11 mouse cellular contexts compared by ENCODE assay signal in the genomic region with DNA sequence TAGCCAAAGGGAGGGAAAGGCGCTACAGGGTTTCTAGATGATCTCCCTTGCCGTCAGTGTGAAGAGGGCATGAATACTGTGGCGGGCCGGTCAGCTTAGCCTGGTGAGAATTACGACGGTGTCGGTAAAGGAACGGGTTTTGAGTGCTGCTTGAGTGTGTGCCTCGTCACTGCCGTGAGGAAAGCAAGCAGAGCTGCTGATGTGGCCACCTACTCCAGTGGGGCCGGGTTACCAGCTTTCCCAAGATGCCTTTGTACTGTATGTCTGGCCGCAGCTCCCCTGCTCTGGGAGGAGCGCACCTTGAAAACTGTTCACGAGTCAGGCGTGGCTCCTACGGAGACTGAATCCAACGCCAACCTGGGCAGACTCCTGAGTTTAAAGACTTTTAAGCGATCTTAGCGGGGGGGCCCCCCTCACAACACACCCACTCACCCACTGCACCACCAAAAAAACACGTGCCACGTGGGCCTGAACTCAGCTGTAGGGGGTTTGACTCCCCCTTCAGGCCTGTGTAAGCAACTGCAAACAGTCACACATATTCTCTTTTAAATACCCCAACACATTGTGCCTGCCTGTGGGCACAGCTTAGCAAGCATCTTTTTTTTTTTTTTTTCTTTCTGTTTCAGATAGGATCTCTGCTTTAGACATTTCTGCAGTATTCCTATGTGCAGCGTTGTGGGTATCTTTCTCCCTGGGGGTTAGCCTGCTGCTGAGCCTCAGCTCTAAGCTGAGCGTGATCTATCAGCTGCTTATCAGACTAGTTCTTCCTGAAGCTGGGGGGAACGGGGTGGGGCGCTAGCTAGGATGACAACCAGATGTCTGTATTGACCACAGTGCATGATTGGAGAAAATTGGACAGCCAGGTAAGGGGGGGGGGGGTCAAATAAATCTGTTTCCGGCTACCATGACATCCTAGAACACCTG. TPM values are rescaled to one million over a fixed set of nuclear protein-coding genes. Genes with fewer than 3 reads are reported as not detected.
DNase-seq lines count a peak whose midpoint lies in the region; ATAC-seq and TF ChIP-seq lines count a peak whose summit lies in the region.
"Had no signal": no experiment of that assay in that cellular context is flagged by ENCODE, and none has a peak within 500 bp of the region (broad histone marks: within the 10 kb centered on the region; RNA-seq: fewer than 3 reads in every experiment).

No protein-coding gene starts in this region.

- H3K27ac ChIP-seq in heart, embryonic 13.5 days (replicated peaks), result no peak overlapping the region
- no peak overlapping the region for H3K27ac ChIP-seq in lung, postnatal 0 days (ENCODE audit: low read length)
- H3K27ac ChIP-seq in stomach, embryonic 15.5 days, result no peak overlapping the region
- H3K27ac ChIP-seq in heart, embryonic 10.5 days, result no peak overlapping the region
- H3K27ac ChIP-seq: limb, embryonic 12.5 days had no signal

- H3K4me2 ChIP-seq in heart, embryonic 13.5 days, result no peak overlapping the region
- H3K4me2 ChIP-seq in lung, postnatal 0 days (replicated peaks; ENCODE audit: low read depth, low read length), result no peak overlapping the region
- H3K4me2 ChIP-seq in stomach, embryonic 15.5 days, result no peak overlapping the region
- H3K4me2 ChIP-seq: limb, embryonic 12.5 days had no signal

- H3K27me3 ChIP-seq in heart, embryonic 13.5 days (replicated peaks), result 0 out of 2 replicates have a peak, but pooled peaks cover 4% of the 10 kb centered on the region
- H3K27me3 ChIP-seq in lung, postnatal 0 days (replicated peaks; ENCODE audit: insufficient read depth, low read length), result no peaks in the 10 kb centered on the region
- no peaks in the 10 kb centered on the region for H3K27me3 ChIP-seq in stomach, embryonic 15.5 days (replicated peaks)
- H3K27me3 ChIP-seq in heart, embryonic 10.5 days (ENCODE audit: insufficient read depth, poor library complexity, severe bottlenecking), result peaks cover 10% of the 10 kb centered on the region; the same call in 1 of the 2 replicates

- 54% methylated on average over 26 of the region's 26 CpGs for WGBS in heart, embryonic 13.5 days
- WGBS in lung, postnatal 0 days, result 53% methylated on average over 26 of the region's 26 CpGs
- WGBS in stomach, embryonic 15.5 days, result 62% methylated on average over 26 of the region's 26 CpGs
- WGBS in heart, embryonic 10.5 days, result 54% methylated on average over 26 of the region's 26 CpGs

- peak; percentile 59 for TF ChIP-seq CTCF in lung, postnatal 0 days (IDR thresholded peaks at IDR 0.05)

- no peaks in the 10 kb centered on the region for H3K9me3 ChIP-seq in heart, embryonic 13.5 days
- no peaks in the 10 kb centered on the region for H3K9me3 ChIP-seq in lung, postnatal 0 days (ENCODE audit: low read length)
- H3K9me3 ChIP-seq in stomach, embryonic 15.5 days, result no peaks in the 10 kb centered on the region
- H3K9me3 ChIP-seq in heart, embryonic 10.5 days, result no peaks in the 10 kb centered on the region
- H3K9me3 ChIP-seq: limb, embryonic 12.5 days had no signal

- no peak for DNase-seq in heart, postnatal 36 days
- peak; percentile 64 for DNase-seq in lung, postnatal 0 days (ENCODE audit: low spot score)
- no peak for DNase-seq in lung, postnatal 4 days
- DNase-seq in embryo, embryonic 11 days, result no peak
- no peak for DNase-seq in heart, embryonic 10.5 days (ENCODE audit: low spot score)
- DNase-seq: adrenal gland, postnatal 25 days had no signal

- ATAC-seq in heart, embryonic 13.5 days (ENCODE audit: extremely low read depth, insufficient number of reproducible peaks, low FRiP score, low TSS enrichment), result no peak
- ATAC-seq in lung, postnatal 0 days, result peak; percentile 65
- ATAC-seq in common myeloid progenitor, adult 5-6 weeks (replicated peaks; ENCODE audit: low read depth, poor library complexity, severe bottlenecking), result peak; percentile 54; the same call in 1 of the 2 replicates
- ATAC-seq in stomach, embryonic 15.5 days (ENCODE audit: insufficient read depth, low FRiP score, low read depth), result 0 out of 2 replicates have a peak, but pooled peaks have one; percentile 6

- H3K36me3 ChIP-seq in heart, embryonic 13.5 days, result peaks cover 32% of the 10 kb centered on the region
- H3K36me3 ChIP-seq in lung, postnatal 0 days (ENCODE audit: insufficient read depth, low read length), result peaks cover 3% of the 10 kb centered on the region; the same call in 1 of the 2 replicates
- peaks cover 19% of the 10 kb centered on the region for H3K36me3 ChIP-seq in stomach, embryonic 15.5 days
- peaks cover 27% of the 10 kb centered on the region for H3K36me3 ChIP-seq in heart, embryonic 10.5 days

- H3K9ac ChIP-seq in heart, embryonic 13.5 days, result peak overlapping the region; percentile 24; the same call in 1 of the 2 replicates
- H3K9ac ChIP-seq in lung, postnatal 0 days (replicated peaks; ENCODE audit: low read depth), result no peak overlapping the region
- no peak overlapping the region for H3K9ac ChIP-seq in stomach, embryonic 15.5 days
- H3K9ac ChIP-seq: limb, embryonic 12.5 days had no signal

- H3K4me1 ChIP-seq in heart, embryonic 13.5 days, result peaks cover 34% of the 10 kb centered on the region
- H3K4me1 ChIP-seq in lung, postnatal 0 days (ENCODE audit: insufficient read depth, low read depth, low read length), result no peaks in the 10 kb centered on the region
- H3K4me1 ChIP-seq in stomach, embryonic 15.5 days, result 0 out of 2 replicates have a peak, but pooled peaks cover 4% of the 10 kb centered on the region
- H3K4me1 ChIP-seq in heart, embryonic 10.5 days, result peaks cover 26% of the 10 kb centered on the region

- no peak overlapping the region for H3K4me3 ChIP-seq in heart, embryonic 13.5 days
- H3K4me3 ChIP-seq in lung, postnatal 0 days (ENCODE audit: low read depth, low read length), result no peak overlapping the region
- H3K4me3 ChIP-seq in stomach, embryonic 15.5 days (replicated peaks), result no peak overlapping the region
- no peak overlapping the region for H3K4me3 ChIP-seq in heart, embryonic 10.5 days
- H3K4me3 ChIP-seq: limb, embryonic 12.5 days had no signal

- intact Hi-C loops in heart, postnatal 36 days (cut with DNase I), result no loop called here

- TF ChIP-seq EP300 in lung, postnatal 0 days (IDR thresholded peaks at IDR 0.05), result no peak

RNA-seq across cellular contexts. Expression of a gene that starts 10.6 kb away (rescaled TPM):
- 150 and 158 TPM in 2 replicates for polyA plus RNA-seq in heart, embryonic 13.5 days (2015; fragmentation: Nextera tagmentation; extraction: Ambion mirVana)
- 10 to 100 TPM; 29.7 to 33.9 TPM for total RNA-seq in heart, postnatal 36 days (2021)
- polyA plus RNA-seq in lung, postnatal 0 days (2015; fragmentation: Nextera tagmentation; extraction: Ambion mirVana), result 45.1 and 53.2 TPM in 2 replicates
- 41.0 and 61.3 TPM in 2 replicates for total RNA-seq in common myeloid progenitor, adult 5-6 weeks (2017)
- 196 and 204 TPM in 2 replicates for polyA plus RNA-seq in stomach, embryonic 15.5 days (2015; fragmentation: Nextera tagmentation; extraction: Ambion mirVana)
- polyA plus RNA-seq in heart, embryonic 10.5 days (2016; fragmentation: Nextera tagmentation; extraction: Ambion mirVana), result 172 and 183 TPM in 2 replicates

RNA-seq across cellular contexts. Expression of a gene that starts 14.7 kb away (rescaled TPM):
- 0.56 and 1.7 TPM in 2 replicates for polyA plus RNA-seq in heart, embryonic 13.5 days (2015; fragmentation: Nextera tagmentation; extraction: Ambion mirVana)
- under 1 TPM; 0.14 to 0.94 TPM for total RNA-seq in heart, postnatal 36 days (2021)
- 0.32 and 0.42 TPM in 2 replicates for polyA plus RNA-seq in lung, postnatal 0 days (2015; fragmentation: Nextera tagmentation; extraction: Ambion mirVana)
- not detected in 2 replicates for total RNA-seq in common myeloid progenitor, adult 5-6 weeks (2017)
- 33.5 and 38.7 TPM in 2 replicates for polyA plus RNA-seq in stomach, embryonic 15.5 days (2015; fragmentation: Nextera tagmentation; extraction: Ambion mirVana)
- 0.36 and 1.1 TPM in 2 replicates for polyA plus RNA-seq in heart, embryonic 10.5 days (2016; fragmentation: Nextera tagmentation; extraction: Ambion mirVana)
- total RNA-seq: monocyte, adult 5-6 weeks had no signal

RNA-seq across cellular contexts. Expression of a gene that starts 34.1 kb away (rescaled TPM):
- polyA plus RNA-seq in heart, embryonic 13.5 days (2015; fragmentation: Nextera tagmentation; extraction: Ambion mirVana), result 27.1 and 27.8 TPM in 2 replicates
- under 1 TPM; 0.33 to 0.49 TPM for total RNA-seq in heart, postnatal 36 days (2021)
- polyA plus RNA-seq in lung, postnatal 0 days (2015; fragmentation: Nextera tagmentation; extraction: Ambion mirVana), result 0.95 and 0.99 TPM in 2 replicates
- 12.6 and 18.6 TPM in 2 replicates for total RNA-seq in common myeloid progenitor, adult 5-6 weeks (2017)
- 24.6 and 29.2 TPM in 2 replicates for polyA plus RNA-seq in stomach, embryonic 15.5 days (2015; fragmentation: Nextera tagmentation; extraction: Ambion mirVana)
- 35.7 TPM in 2 replicates for polyA plus RNA-seq in heart, embryonic 10.5 days (2016; fragmentation: Nextera tagmentation; extraction: Ambion mirVana)
- total RNA-seq: monocyte, adult 5-6 weeks had no signal

RNA-seq across cellular contexts. Expression of a gene that starts 47.4 kb away (rescaled TPM):
- 0.16 and 0.25 TPM in 2 replicates for polyA plus RNA-seq in heart, embryonic 13.5 days (2015; fragmentation: Nextera tagmentation; extraction: Ambion mirVana)
- total RNA-seq in heart, postnatal 36 days (2021), result not detected
- not detected in 2 replicates for polyA plus RNA-seq in lung, postnatal 0 days (2015; fragmentation: Nextera tagmentation; extraction: Ambion mirVana)
- not detected in 2 replicates for total RNA-seq in common myeloid progenitor, adult 5-6 weeks (2017)
- 0.09 TPM in 1 of 2 replicates, not detected in the other for polyA plus RNA-seq in stomach, embryonic 15.5 days (2015; fragmentation: Nextera tagmentation; extraction: Ambion mirVana)
- polyA plus RNA-seq in heart, embryonic 10.5 days (2016; fragmentation: Nextera tagmentation; extraction: Ambion mirVana), result 0.12 and 0.20 TPM in 2 replicates
- total RNA-seq: adrenal gland, postnatal 25 days; monocyte, adult 5-6 weeks had no signal
- polyA plus RNA-seq: limb, embryonic 12.5 days had no signal

RNA-seq across cellular contexts. Expression of a gene that starts 52.7 kb away (rescaled TPM):
- polyA plus RNA-seq in heart, embryonic 13.5 days (2015; fragmentation: Nextera tagmentation; extraction: Ambion mirVana), result 1.0 and 1.8 TPM in 2 replicates
- under 1 TPM; 0.22 to 0.36 TPM for total RNA-seq in heart, postnatal 36 days (2021)
- 0.50 and 0.96 TPM in 2 replicates for polyA plus RNA-seq in lung, postnatal 0 days (2015; fragmentation: Nextera tagmentation; extraction: Ambion mirVana)
- not detected in 2 replicates for total RNA-seq in common myeloid progenitor, adult 5-6 weeks (2017)
- 18.6 and 23.0 TPM in 2 replicates for polyA plus RNA-seq in stomach, embryonic 15.5 days (2015; fragmentation: Nextera tagmentation; extraction: Ambion mirVana)
- polyA plus RNA-seq in heart, embryonic 10.5 days (2016; fragmentation: Nextera tagmentation; extraction: Ambion mirVana), result 2.7 and 7.5 TPM in 2 replicates
- total RNA-seq: monocyte, adult 5-6 weeks had no signal

Comparison
In these comparisons a context has a peak if more than half of its experiments do, and no peak if none do; other contexts are left out.
1. RNA of a gene that starts 14.7 kb away (polyA plus RNA-seq): 33.5 to 38.7 TPM in stomach, embryonic 15.5 days; 0.56 to 1.7 TPM in heart, embryonic 13.5 days, 0.36 to 1.1 TPM in heart, embryonic 10.5 days and 0.32 to 0.42 TPM in lung, postnatal 0 days; every median in the first group is over 10 times any median in the second.
2. RNA of a gene that starts 34.1 kb away (polyA plus RNA-seq): 35.7 TPM in heart, embryonic 10.5 days, 24.6 to 29.2 TPM in stomach, embryonic 15.5 days and 27.1 to 27.8 TPM in heart, embryonic 13.5 days; 0.95 to 0.99 TPM in lung, postnatal 0 days; every median in the first group is over 10 times any median in the second.